Mouse (Mus musculus) activated CD4-positive, CD25-positive, alpha-beta regulatory T cell, adult 4 months (primary cell): ENCODE data around the gene Gna11. TPM values are rescaled to one million over a fixed set of nuclear protein-coding genes. Genes with fewer than 3 reads are reported as not detected.

Experiments used
- ATAC-seq: one replicate; pipeline ENCODE4 v1.8.0; 2017
- polyA plus RNA-seq, 2 experiments: library from polyadenylated mRNA; unstranded; fragments of 100-300 nt; shearing (Covaris generic); gene quantifications; one replicate each; pipeline ENCODE4 v1.2.1; 2017

Gene Gna11
- polyA plus RNA-seq, 2 experiments from 2014 or later: 21.7 to 24.5 TPM

DNA sequence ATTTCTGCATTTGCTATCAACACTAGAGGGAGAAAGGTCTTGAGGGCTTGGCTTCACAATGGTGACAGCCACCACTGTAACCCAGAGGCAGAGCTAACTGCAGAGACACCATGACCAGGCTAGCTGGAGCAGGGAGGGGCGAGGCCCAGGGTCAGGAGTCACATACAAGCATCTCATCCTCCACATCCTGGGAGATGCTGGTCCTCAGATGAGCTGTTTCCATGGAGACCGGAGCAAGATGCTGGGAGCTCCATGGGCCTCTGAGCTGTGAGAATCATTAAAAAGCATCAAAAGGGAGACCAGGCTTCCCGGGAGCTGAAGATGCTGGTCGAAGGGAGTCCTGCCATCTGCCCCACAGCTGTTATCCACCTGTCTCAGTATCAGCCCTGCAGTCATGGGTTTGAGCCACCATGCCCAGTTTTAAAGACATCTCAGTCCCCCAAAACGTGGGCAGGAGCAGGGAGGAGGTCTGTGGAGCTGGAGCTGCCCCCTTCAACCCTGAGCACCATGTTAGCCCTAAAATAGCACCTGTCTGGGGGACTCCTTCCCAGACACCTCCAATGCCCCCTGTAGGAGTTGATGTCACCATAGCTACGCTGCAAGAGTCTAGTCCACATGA is 60.4 kb downstream of the Gna11 start:
- ATAC-seq: no peak

DNA sequence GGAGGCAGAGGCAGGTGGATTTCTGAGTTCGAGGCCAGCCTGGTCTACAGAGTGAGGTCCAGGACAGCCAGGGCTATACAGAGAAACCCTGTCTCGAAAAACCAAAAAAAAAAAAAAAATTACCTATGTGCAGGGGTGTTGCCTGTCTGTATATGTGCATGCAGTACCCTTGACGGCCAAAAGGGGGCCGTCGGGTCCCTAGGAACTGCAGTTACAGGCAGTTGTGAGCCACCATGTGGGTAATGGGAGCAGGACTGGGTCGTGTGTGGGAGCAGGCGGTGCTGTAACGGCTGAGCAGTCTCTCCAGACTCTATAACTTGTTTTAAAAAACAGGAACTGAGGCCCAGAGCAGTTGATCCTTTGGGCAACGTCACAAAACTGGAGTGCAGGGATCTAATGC is 61.0 kb downstream of the Gna11 start:
- peak; percentile 34 for ATAC-seq

DNA sequence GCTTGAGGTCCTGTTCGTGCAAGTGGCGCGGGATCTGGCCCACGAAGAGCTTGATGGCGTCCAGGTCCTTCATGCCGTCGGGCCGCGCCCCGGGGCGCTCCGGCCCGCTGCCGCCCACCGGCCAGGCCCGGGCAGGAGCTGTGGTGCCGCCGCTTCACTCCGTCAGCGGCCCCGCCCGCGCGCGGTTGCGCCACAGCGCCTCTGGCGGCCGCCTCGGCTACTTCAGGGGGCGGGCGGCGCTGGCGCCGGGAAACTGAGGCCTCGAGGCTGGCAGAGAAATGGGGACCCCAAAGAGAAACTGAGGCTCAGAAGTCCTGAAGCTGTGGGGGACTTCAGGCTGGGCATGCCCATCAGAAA is 62.5 kb downstream of the Gna11 start, which contains the start of gene Celf5:
TSS of gene Celf5 (minus strand) at position 177 of the 357 bp plus-strand sequence.
- ATAC-seq: peak; percentile 66

DNA sequence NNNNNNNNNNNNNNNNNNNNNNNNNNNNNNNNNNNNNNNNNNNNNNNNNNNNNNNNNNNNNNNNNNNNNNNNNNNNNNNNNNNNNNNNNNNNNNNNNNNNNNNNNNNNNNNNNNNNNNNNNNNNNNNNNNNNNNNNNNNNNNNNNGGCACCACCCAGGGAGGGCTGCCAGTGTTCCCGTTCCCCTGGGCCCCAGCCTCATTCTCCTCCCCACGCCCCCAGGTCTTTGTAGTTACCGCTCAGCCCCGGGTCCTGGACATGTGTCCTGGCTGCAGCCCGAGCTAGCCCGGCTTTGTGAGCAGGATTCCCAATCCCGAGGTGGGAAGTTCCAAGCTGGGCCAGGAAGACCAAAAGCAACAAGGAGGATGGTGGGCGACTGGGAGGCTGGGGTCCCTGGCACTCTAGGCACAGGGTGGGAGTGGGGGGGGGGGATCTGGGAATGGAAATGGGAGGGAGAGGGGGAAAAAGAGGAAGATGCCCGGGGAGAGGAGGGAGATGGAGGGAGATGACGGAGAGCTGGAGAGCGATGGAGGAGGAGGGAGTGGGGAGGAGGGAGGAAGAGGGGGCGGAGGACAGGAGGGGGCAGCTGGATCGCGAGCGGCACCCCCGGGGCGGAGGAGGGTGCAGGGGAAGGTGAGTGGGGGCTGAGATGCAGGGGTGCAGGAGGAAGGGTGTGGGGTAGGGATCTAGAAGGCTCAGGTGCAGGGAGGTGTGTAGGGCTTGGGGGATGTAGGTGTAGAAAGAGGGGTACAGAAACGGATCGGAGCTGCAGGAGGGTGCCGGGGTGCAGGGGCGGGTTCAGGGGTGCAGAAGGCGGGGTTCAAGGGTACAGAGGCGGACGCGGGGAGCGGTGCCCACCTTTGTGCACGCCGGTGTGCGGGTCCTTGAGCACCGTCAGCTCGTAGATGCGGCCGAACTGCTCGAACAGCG is 63.1 kb downstream of the Gna11 start:
- ATAC-seq: no peak

Other genes starting within 250 kb of the Gna11 start
- gene Cactin, start 224.1 kb downstream of the Gna11 start, polyA plus RNA-seq: 1 to 10 TPM; 5.1 to 5.7 TPM
- gene Tbxa2r, start 216.5 kb downstream of the Gna11 start, polyA plus RNA-seq: 10 to 100 TPM; 20.9 to 21.4 TPM
- not detected for gene Gipc3, start 201.9 kb downstream of the Gna11 start, polyA plus RNA-seq
- 10 to 100 TPM; 18.7 to 20.6 TPM for gene Hmg20b, start 194.7 kb downstream of the Gna11 start, polyA plus RNA-seq
- gene Mfsd12, start 187.7 kb downstream of the Gna11 start, polyA plus RNA-seq: 1 to 10 TPM; 1.2 TPM
- gene 4930404N11Rik, start 179.4 kb downstream of the Gna11 start, polyA plus RNA-seq: 1 to 10 TPM in 1 of 2 experiments, not detected in 1; 2.1 TPM
- gene Fzr1, start 166.7 kb downstream of the Gna11 start, polyA plus RNA-seq: 10 to 100 TPM; 19.3 to 20.1 TPM
- 10 to 100 TPM; 12.7 to 13.7 TPM for gene Dohh, start 160.8 kb downstream of the Gna11 start, polyA plus RNA-seq
- 1 to 10 TPM; 1.1 to 1.2 TPM for gene Gm48551, start 160.7 kb downstream of the Gna11 start, polyA plus RNA-seq
- 1 to 10 TPM in 1 of 2 experiments, not detected in 1; 1.4 TPM for gene Gm48552, start 156.2 kb downstream of the Gna11 start, polyA plus RNA-seq
- gene Smim24, start 152.1 kb downstream of the Gna11 start, polyA plus RNA-seq: 10 to 100 TPM in 1 of 2 experiments, 1 to 10 TPM in 1; 7.3 to 13.3 TPM
- gene Nfic, start 89.6 kb downstream of the Gna11 start, polyA plus RNA-seq: 10 to 100 TPM; 15.2 to 16.0 TPM
- 1 to 10 TPM in 1 of 2 experiments, under 1 TPM in 1; 0.44 to 1.5 TPM for gene Celf5, start 62.5 kb downstream of the Gna11 start, polyA plus RNA-seq
- gene Ncln, start 48.8 kb downstream of the Gna11 start, polyA plus RNA-seq: 10 to 100 TPM; 33.4 to 41.8 TPM
- gene S1pr4, start 45.1 kb downstream of the Gna11 start, polyA plus RNA-seq: 10 to 100 TPM; 70.0 to 70.7 TPM
- 10 to 100 TPM; 55.2 to 62.0 TPM for gene Gna15, start 21.0 kb downstream of the Gna11 start, polyA plus RNA-seq
- gene Aes, start 14.3 kb upstream of the Gna11 start, polyA plus RNA-seq: 100 to 1,000 TPM; 120 to 125 TPM
- gene Tle2, start 29.4 kb upstream of the Gna11 start, polyA plus RNA-seq: 1 to 10 TPM in 1 of 2 experiments, under 1 TPM in 1; 0.78 to 1.5 TPM
- under 1 TPM in 1 of 2 experiments, not detected in 1; 0.89 TPM for gene Tle6, start 55.9 kb upstream of the Gna11 start, polyA plus RNA-seq
- 1 to 10 TPM; 1.5 to 2.5 TPM for gene BC025920, start 61.1 kb upstream of the Gna11 start, polyA plus RNA-seq
- 10 to 100 TPM; 23.1 TPM for gene Sirt6, start 82.6 kb upstream of the Gna11 start, polyA plus RNA-seq
- 1 to 10 TPM; 1.1 to 1.7 TPM for gene Ankrd24, start 83.3 kb upstream of the Gna11 start, polyA plus RNA-seq
- 1 to 10 TPM; 8.1 to 9.8 TPM for gene Gm10778, start 103.9 kb upstream of the Gna11 start, polyA plus RNA-seq
- gene Zfp433, start 159.6 kb upstream of the Gna11 start, polyA plus RNA-seq: 10 to 100 TPM; 15.0 to 21.5 TPM
- gene Gm3055, start 226.0 kb upstream of the Gna11 start, polyA plus RNA-seq: 1 to 10 TPM; 6.6 to 7.3 TPM